Mouse (Mus musculus) T-helper 2 cell (primary cell): ENCODE results near the gene Morn5.

ENCODE experiments used
- in situ Hi-C: fragments of 300-600 bp; cut with MboI, MseI; formaldehyde crosslinking; loops from one replicate; pipeline ENCODE4 v1.15.1; 2025; ENCODE audit warnings: high pct_unique_total_duplicates

Morn5 gene

DNA sequence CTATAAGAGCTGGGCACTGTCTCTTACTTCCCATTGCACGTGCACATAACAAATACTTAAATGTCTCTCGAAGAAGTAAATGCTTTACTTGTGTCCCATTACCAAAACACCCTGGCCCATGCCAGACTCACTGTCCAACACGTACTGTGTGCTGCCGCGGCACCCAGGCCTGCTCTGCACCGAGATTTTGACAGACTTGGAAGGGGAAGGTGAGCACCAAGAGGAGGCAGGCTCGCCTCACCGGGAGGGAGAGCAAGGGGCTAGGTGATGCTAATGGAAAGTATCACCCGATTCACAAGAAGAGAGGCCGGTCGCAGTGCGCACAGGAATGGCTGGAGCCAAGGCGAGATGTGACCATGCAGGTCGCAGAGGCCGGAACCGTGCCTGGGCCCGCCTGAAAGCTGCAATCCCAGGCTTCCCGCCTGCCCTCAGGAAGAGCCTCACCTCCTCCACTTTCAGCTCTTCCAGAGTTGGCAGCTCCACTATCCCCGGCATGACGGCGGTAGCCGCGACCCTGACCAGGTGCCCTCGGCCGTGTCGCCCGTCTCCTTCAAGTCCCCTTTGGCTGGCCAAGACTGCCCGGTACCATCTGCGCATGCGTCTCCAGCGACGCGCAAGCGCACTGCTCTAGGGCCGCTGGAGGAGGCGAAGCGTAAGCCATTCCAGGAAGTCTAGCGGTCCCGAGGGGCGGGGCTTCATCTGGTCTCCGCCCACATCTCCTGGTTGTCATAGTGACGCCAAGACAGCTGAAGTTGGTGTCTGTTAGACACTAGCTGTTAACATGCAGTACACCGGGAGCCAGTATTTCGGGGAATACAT lies at the start of gene Morn5, which contains the start of gene Ndufa8:
Gene Morn5 (plus strand): TSS at position 711 of the 819 bp plus-strand sequence.
Gene Ndufa8 (minus strand): TSS at position 659 of the 819 bp plus-strand sequence.
- in situ Hi-C loops = no loop called here

GRCm38 (mm10) chr2:36000390-36000789 lies 48.9 kb upstream of the Morn5 start:
- in situ Hi-C loops = loop anchor here (10.0 to 25.0 kb wide), 2 partner anchors 274 to 1362 kb away; partner anchors contain the start of gene Pdcl

DNA sequence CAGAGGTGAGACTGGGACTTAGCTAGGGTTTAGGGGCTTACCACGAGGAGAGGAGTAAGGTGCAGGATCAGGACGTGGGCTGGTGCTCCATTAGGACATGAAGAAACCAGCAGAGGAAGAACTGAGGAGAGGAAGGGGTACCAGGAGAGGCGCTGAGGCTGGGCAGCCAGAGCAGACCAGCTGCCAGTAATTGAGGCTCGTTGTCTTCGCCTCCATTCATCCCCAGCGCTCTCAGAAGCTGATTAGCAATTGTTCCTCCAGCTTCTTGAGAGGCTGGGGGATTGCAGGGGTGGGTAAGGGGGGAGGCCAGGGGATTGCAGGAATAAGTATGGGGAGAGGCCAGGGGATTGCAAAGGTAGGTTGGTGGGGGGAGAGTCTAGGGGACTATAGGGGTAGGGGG lies 47.1 kb upstream of the Morn5 start:
- in situ Hi-C loops = loop anchor here (10.0 to 25.0 kb wide), 2 partner anchors 273 to 1360 kb away; partner anchors contain the start of gene Pdcl

GRCm38 (mm10) chr2:36008071-36008470 lies 41.2 kb upstream of the Morn5 start:
- in situ Hi-C loops = loop anchor here (5.0 to 25.0 kb wide), 3 partner anchors 199 to 1354 kb away; partner anchors contain the start of gene Pdcl

DNA sequence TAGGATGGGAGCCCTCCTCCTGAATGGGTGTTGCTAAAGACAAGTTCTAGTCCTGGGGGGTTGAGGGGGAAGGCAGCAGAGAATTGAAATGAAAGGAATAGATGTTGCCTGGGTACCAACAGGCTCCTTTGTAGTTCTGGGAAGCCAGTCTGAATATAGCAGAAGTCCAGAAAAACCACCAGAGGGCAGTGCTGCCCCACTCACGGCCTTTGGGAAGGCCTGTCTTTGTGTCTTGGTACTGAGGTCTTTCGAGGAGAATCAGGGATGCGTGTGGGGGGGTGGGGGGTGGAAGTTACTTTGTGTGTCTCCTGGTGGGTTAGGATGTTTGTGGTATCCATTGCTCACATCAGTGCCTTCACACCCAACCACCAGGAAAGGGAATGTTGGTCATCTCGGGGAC lies 39.9 kb upstream of the Morn5 start:
- in situ Hi-C loops = loop anchor here (5.0 to 25.0 kb wide), 3 partner anchors 198 to 1353 kb away; partner anchors contain the start of gene Pdcl

GRCm38 (mm10) chr2:36010579-36010978 lies 38.7 kb upstream of the Morn5 start:
- in situ Hi-C loops = loop anchor here (5.0 to 25.0 kb wide), 2 partner anchors 77 to 1352 kb away; partner anchors contain the start of gene Pdcl

DNA sequence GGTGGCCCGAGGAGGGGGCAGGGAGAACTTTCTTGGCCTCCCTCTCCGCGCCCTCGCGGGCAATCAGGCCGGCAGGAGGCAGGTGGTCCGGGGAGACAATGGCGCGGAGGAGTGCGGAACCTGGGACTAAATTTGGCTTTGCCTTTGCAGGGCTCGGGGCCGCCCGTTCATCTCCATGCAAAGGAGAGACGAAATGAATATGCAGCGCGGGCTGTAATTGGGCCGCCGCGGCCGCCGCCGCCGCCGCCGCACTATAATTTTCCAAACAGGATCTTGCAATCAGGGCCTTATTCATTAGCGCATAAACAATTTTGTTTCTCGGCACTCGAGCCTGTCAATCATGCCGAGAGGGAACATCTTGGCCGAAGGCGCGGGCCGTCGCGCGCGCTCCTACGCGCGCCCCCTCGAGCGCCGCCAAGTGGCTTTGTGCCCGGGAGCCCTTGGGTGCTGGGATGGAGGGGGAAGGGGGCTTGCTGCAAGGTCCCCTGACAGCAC lies 37.9 kb upstream of the Morn5 start:
- in situ Hi-C loops = loop anchor here (5.0 to 25.0 kb wide), 2 partner anchors 76 to 1351 kb away; partner anchors contain the start of gene Pdcl

DNA sequence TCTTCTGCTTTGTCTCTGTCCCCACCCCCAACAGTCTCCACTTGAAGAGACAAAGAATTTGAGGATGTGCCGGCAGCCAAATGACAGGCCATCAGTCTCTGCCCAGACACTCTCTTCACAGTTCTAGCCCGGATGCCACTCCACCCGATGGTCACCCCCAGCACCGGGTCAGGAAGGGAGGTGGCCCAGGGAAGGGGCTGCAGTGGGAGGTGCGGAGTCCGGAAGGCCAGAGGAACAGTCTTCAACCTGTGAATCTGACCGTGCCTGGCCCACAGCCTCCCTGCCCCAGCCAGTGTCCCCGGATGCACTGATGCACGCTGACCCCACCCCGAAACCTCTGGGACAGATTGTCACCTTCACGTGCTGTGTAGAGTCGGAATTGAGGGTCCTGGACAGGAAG lies 36.2 kb upstream of the Morn5 start:
- in situ Hi-C loops = loop anchor here (5.0 to 25.0 kb wide), 2 partner anchors 74 to 1349 kb away; partner anchors contain the start of gene Pdcl

DNA sequence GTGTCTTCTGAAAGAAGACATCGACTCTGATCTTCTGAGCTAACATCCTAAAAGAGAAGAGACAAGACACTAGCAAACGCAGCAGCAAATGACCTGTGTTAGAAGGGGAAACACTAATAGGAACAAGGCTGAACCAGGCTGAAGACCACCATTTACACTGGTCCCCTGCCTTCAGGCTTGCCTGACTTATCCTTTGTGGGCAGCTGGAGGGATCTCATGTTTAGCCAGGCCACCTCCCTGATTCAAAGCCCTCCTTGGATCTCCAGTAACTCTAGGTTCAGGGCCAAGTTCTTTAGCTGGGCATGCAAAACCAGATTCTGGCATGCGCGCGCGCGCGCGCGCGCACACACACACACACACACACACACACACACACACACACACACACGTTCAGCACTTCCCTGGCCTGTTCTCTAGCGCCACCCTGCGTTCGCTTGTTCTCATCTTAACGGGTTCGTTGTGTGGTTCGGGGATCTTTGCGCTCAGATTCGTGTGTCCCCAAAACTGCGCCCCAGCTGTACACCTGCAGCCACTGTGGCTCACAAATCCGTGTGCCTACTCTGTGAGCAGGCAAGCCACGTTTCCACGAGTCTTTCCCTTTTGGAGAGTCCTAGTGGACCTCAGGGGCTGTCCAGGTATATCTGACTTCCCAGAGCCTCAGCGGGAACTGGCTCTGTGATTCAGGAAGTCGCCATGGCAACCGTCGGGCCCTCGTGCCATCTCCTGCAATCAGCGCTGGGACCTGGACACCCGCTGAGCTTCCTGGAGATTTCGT lies 27.7 kb upstream of the Morn5 start:
- in situ Hi-C loops = loop anchor here (25.0 kb wide), 1 partner anchor 1341 kb away; the partner anchor contains the start of gene Pdcl

DNA sequence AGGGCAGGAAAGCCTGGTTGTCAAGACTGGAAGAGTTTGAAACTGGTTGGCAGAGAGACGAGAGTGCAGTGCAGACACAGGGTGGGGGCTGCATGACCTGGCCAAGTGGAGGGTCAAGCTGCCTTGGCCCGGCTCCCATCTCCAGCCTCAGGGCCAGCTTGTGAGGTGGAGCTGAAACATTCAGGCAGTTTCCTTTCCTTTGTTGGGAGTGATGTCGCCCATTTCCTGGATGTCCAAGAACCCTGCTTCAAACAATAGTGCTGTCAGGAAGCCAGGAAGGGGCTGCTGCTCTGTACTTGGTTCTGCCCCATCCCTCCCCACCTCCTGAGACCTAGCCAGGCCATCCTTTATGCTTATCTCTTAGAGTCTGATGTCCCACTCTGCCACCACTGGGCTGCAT lies 26.0 kb upstream of the Morn5 start:
- in situ Hi-C loops = loop anchor here (25.0 kb wide), 1 partner anchor 1339 kb away; the partner anchor contains the start of gene Pdcl

- in situ Hi-C loops = no loop called here
Observed at GRCm38 (mm10) chr2:36032884-36033283, 16.4 kb upstream of the Morn5 start.

- in situ Hi-C loops = no loop called here
Observed at GRCm38 (mm10) chr2:36033966-36034365, 15.3 kb upstream of the Morn5 start.

GRCm38 (mm10) chr2:36034898-36035297 lies 14.4 kb upstream of the Morn5 start:
- in situ Hi-C loops = no loop called here

DNA sequence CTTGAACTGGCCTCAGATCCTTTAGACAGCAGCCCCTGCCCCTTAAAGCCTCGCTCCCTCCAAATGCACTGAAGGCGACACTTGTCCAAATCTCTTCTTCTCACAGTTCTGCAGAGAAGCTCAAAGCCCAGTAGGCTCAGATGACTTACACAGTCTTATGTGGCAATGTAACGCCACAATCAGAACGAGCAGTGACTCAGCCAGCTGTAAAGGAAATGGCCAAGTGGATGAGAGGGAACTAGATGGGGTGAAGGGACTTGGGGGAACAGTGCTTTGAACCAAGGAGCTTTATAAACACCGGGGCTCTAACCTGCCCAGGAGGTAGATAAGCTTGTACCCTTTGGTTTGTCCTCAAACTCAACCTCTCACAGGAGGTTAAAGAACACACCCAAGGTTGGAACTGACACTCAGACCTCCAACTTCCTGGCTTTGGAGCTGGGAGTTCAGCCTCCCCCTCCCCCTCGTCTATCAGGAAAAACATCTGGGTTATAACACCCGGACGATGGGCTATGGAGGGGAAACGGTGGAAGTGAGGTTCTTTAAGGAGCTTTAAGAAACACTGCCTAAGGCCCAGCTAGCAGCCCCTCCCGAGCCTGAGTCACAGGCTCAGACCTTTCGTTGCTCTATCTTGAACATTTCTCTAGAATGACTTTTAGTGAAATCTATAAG lies 13.7 kb upstream of the Morn5 start:
- in situ Hi-C loops = no loop called here

- in situ Hi-C loops = no loop called here
Observed at GRCm38 (mm10) chr2:36039297-36039985, 9.8 kb upstream of the Morn5 start.

DNA sequence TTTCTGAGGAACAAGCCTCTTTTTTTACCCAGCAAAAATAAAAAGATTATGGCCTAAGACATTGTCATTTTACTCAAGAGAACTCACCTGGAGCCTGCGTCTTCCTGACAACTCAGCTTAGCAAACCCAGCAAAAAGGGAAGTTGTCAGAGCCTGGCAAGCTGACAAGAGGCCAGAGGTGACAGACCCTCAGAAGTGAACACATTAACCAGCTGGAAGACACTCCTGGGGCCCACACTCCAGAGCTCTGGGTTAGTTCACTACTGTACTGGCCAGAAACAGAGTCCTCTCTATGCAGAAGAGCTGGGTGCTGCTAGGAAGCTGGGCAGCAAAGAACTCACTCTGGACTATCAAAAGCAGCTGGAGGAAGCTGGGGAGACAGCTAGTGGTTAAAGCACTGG lies 8.4 kb upstream of the Morn5 start:
- in situ Hi-C loops = loop anchor here (5.0 kb wide), 1 partner anchor 49 kb away; no protein-coding TSS in a partner anchor

DNA sequence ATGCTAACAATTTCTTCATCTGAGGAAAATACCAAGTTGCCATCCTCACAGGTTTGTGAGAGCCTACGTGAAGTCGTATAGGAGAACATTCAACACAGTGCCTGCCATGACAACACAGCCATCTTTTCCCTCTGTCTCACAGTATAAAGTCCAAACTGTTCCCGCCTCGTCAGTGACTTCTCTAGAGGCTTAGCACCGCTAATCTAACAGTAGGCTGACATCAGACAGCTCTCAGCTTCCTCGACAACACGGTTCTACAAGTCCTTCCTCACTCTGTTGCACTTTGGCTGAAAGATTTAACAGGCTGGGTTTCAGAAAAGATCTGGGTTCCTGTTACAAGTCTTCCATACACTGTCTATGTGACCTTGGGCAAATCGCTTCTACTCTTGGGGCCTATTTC lies 1.1 kb upstream of the Morn5 start:
- in situ Hi-C loops = no loop called here

DNA sequence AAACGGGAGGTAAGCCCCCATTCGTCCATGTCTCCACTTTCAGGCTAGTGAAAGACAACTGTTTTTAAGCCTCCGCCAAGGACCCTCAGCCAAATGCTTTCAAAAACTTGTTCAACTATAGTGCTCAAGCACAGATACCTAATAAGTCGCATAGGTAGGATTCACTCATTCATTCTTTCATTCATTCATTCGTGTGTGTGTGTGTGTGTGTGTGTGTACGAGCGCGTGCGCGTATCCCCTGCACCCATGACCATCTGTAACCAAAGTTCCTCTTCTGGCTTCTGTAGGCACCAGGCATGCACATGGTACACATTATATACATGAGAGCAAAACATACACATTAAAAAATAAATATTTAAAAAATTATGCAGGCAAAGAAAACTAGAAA lies 303 bp downstream of the Morn5 start:
- in situ Hi-C loops = no loop called here

DNA sequence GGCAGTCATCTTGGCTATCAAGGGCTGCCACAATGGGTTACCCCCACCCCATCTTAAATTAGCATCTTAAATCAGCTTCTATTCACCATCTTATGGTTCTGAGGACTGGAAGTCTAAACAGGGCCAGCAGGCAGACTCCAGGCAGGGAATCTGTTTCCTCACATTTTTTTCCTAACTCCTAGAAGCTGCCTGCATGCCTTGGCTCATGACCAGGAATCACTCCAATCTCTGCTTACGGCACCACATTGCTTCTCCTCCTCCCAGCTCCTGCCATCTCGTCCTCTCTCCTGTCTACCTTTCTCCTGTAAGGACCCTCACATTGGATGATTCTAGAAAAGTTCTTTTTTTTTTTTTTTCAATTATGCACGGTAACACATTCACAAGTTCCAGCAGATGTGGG lies 4.0 kb downstream of the Morn5 start:
- in situ Hi-C loops = no loop called here

DNA sequence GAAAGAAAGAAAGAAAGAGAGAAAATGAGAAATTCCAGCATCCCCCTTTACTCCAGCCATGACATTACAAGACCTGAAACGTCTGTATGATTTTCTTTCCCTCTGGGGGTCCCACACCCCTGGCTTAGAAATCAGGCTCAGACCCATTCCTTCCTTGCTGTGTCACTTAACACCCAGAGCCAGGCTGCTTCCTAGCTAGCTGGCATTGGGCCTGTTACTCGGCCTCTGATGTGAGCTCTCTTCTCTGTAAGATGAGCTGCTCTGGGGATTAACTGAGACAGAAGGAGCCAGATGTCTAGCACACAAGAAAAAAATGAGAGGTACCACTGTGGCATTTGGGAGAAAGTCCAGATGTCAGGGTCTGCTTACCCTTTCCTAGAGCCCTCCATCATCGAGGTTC lies 7.0 kb downstream of the Morn5 start:
- in situ Hi-C loops = no loop called here

- in situ Hi-C loops = no loop called here
Observed at GRCm38 (mm10) chr2:36061409-36061808, 12.2 kb downstream of the Morn5 start.
